Mouse (Mus musculus) kidney, embryonic 14.5 days (tissue): ENCODE data around the gene Samd4. TPM values are rescaled to one million over a fixed set of nuclear protein-coding genes. Genes with fewer than 3 reads are reported as not detected.

Experiments used
- ATAC-seq: fragments of 200-750 bp; cut with Nextera tagmentation; 2 replicates; pipeline ENCODE4 v1.8.0; 2017; ENCODE audit warnings: moderate number of reproducible peaks, mild to moderate bottlenecking, moderate TSS enrichment, moderate library complexity; ENCODE audit not compliant: low FRiP score, low TSS enrichment
- H3K27ac ChIP-seq: fragments of 300-500 bp; sonication (generic); 2 replicates; pipeline ENCODE4 v1.5.1; 2014; ENCODE audit warnings: low read depth, mild to moderate bottlenecking, low read length, moderate library complexity, mixed read lengths
- H3K27me3 ChIP-seq: fragments of 300-500 bp; sonication (generic); 2 replicates; pipeline ENCODE4 v1.6.1; 2014; ENCODE audit warnings: mild to moderate bottlenecking, low read length; ENCODE audit not compliant: control insufficient read depth, insufficient read depth
- H3K36me3 ChIP-seq: fragments of 300-500 bp; sonication (generic); 2 replicates; pipeline ENCODE4 v1.6.1; 2014; ENCODE audit warnings: low read length, mixed read lengths; ENCODE audit not compliant: control insufficient read depth, insufficient read depth
- H3K4me1 ChIP-seq: fragments of 300-500 bp; sonication (generic); 2 replicates; pipeline ENCODE4 v1.6.1; 2014; ENCODE audit warnings: low read length, mixed read lengths; ENCODE audit not compliant: control insufficient read depth, insufficient read depth
- H3K4me2 ChIP-seq: fragments of 300-500 bp; sonication (generic); replicated peaks from 2 replicates; pipeline ENCODE4 v1.6.1; 2014; ENCODE audit warnings: low read depth, mild to moderate bottlenecking, low read length
- H3K4me3 ChIP-seq: fragments of 300-500 bp; sonication (generic); 2 replicates; pipeline ENCODE4 v1.5.1; 2014; ENCODE audit warnings: mild to moderate bottlenecking, low read length
- H3K9ac ChIP-seq: fragments of 300-500 bp; sonication (generic); 2 replicates; pipeline ENCODE4 v1.6.1; 2014; ENCODE audit warnings: low read depth, mild to moderate bottlenecking, low read length, moderate library complexity
- H3K9me3 ChIP-seq: fragments of 300-500 bp; sonication (generic); 2 replicates; pipeline ENCODE4 v1.6.1; 2016; ENCODE audit warnings: low read length; ENCODE audit not compliant: control insufficient read depth
- WGBS: fragments of 180-500 bp; shearing (Covaris S2); extraction: QIAGEN DNeasy Blood & Tissue Kit; methylation state at CpG from one replicate; pipeline ENCODE4 v1.1.7; 2014; 5-methylcytosine and 5-hydroxymethylcytosine counted together
- microRNA-seq: library from miRNA; unstranded; fragments of <30 nt; microRNA quantifications from one replicate; pipeline ENCODE4, GENCODE M21; 2016
- polyA plus RNA-seq: library from polyadenylated mRNA; unstranded; fragments of >200 nt; fragmentation: Nextera tagmentation; extraction: Ambion mirVana; gene quantifications from 2 replicates; pipeline ENCODE4 v1.2.1, GENCODE M21; 2014

The Samd4 gene
- polyA plus RNA-seq, 1 experiment from 2014 or later: 2.6 TPM

DNA sequence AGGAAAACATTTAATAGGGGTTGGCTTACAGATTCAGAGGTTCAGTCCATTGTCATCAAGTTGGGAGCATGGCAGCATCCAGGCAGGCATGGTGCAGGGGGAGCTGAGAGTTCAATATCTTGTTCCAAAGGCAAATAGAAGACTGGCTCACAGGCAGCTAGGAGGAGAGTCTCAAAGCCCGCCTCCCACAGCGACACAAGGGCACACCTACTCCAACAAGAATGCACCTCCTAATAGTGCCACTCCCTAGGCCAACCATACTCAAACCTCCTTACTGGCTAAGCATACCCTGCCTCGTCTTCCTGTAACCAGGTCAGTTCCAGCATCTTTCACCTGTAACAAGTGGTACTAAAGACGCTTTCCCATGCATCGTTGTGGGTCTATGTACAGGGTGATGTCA is 245.3 kb downstream of the Samd4 start:
- Histone ChIP-seq H3K36me3 (no peaks in the 10 kb centered on the region), H3K4me2 (no peak overlapping the region), H3K9ac (no peak overlapping the region), H3K27me3 (no peaks in the 10 kb centered on the region), H3K4me3 (no peak overlapping the region), H3K4me1 (no peaks in the 10 kb centered on the region), H3K9me3 (no peaks in the 10 kb centered on the region), H3K27ac (no peak overlapping the region)
- WGBS: 83% methylated on average over 5 of the region's 5 CpGs
- ATAC-seq: no peak

- Histone ChIP-seq H3K36me3 (no peaks in the 10 kb centered on the region), H3K4me2 (no peak overlapping the region), H3K27me3 (no peaks in the 10 kb centered on the region), H3K9me3 (no peaks in the 10 kb centered on the region), H3K4me3 (no peak overlapping the region), H3K27ac (no peak overlapping the region), H3K9ac (no peak overlapping the region), H3K4me1 (no peaks in the 10 kb centered on the region)
- ATAC-seq: no peak
- 68% methylated on average over 10 of the region's 10 CpGs for WGBS
Observed at GRCm38 (mm10) chr14:47133948-47134347, 251.3 kb downstream of the Samd4 start.

- Histone ChIP-seq H3K9me3 (no peaks in the 10 kb centered on the region), H3K27me3 (no peaks in the 10 kb centered on the region), H3K4me1 (no peaks in the 10 kb centered on the region), H3K4me3 (no peak overlapping the region), H3K4me2 (no peak overlapping the region), H3K27ac (no peak overlapping the region), H3K9ac (no peak overlapping the region), H3K36me3 (no peaks in the 10 kb centered on the region)
- 74% methylated on average over 5 of the region's 5 CpGs for WGBS
- ATAC-seq: no peak
Observed at GRCm38 (mm10) chr14:47136637-47137036, 254.0 kb downstream of the Samd4 start.

DNA sequence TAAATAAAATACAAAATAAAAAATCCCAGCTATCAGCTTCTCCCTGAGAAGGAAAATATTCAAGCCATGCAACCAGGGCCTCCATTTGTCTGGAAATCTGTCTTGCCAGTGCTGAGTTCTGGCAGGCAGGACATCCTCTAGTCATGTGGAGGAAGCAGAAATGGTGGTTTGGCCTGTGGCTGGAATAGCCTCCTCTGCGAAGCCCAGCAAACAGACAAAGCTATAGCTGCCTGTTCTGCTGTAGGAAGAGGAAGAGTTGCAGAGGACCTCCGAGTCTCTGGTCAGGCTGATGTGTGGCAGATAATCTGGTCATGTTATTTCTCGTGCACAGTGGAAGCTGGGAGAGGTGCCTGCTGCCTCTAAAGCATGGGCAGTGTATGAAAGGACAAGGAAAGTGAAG is 256.2 kb downstream of the Samd4 start:
- no peak overlapping the region for H3K9ac ChIP-seq
- H3K4me1 ChIP-seq: no peaks in the 10 kb centered on the region
- no peak overlapping the region for H3K4me3 ChIP-seq
- WGBS: 80% methylated on average over 3 of the region's 3 CpGs
- no peaks in the 10 kb centered on the region for H3K9me3 ChIP-seq
- H3K27ac ChIP-seq: no peak overlapping the region
- H3K27me3 ChIP-seq: no peaks in the 10 kb centered on the region
- no peak for ATAC-seq
- H3K36me3 ChIP-seq: no peaks in the 10 kb centered on the region
- no peak overlapping the region for H3K4me2 ChIP-seq

GRCm38 (mm10) chr14:47144326-47144725 is 261.7 kb downstream of the Samd4 start:
- 97% methylated on average over 5 of the region's 5 CpGs for WGBS
- H3K27ac ChIP-seq: no peak overlapping the region
- no peaks in the 10 kb centered on the region for H3K27me3 ChIP-seq
- no peak overlapping the region for H3K4me2 ChIP-seq
- no peaks in the 10 kb centered on the region for H3K4me1 ChIP-seq
- H3K4me3 ChIP-seq: no peak overlapping the region
- H3K9me3 ChIP-seq: no peaks in the 10 kb centered on the region
- ATAC-seq: no peak
- no peak overlapping the region for H3K9ac ChIP-seq
- no peaks in the 10 kb centered on the region for H3K36me3 ChIP-seq

- 88% methylated on average over 6 of the region's 6 CpGs for WGBS
- ATAC-seq: no peak
- Histone ChIP-seq H3K36me3 (no peaks in the 10 kb centered on the region), H3K27ac (no peak overlapping the region), H3K9me3 (no peaks in the 10 kb centered on the region), H3K27me3 (no peaks in the 10 kb centered on the region), H3K4me2 (no peak overlapping the region), H3K4me1 (no peaks in the 10 kb centered on the region), H3K9ac (no peak overlapping the region), H3K4me3 (no peak overlapping the region)
Observed at GRCm38 (mm10) chr14:47151306-47151705, 268.7 kb downstream of the Samd4 start.

DNA sequence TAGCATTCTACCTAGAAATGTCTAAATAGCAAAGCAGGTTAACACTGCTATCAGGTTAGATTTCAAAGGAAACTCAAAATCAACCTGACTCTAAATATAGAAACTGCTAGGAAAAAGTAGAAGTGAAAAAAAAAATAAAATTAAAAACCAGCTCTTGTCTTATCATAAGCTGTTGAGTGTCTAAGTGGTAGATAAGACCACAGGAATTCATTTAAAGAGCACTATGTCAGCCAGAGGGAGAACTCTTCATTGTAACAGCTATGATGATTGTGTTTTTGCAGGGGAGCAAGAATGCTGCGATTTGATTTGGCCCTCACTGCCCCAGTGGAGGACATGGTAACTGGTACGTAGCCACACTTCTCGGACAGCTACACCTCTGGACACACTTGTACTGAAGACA is 271.6 kb downstream of the Samd4 start:
- ATAC-seq: no peak
- H3K4me2 ChIP-seq: no peak overlapping the region
- no peak overlapping the region for H3K4me3 ChIP-seq
- 85% methylated on average over 3 of the region's 3 CpGs for WGBS
- no peaks in the 10 kb centered on the region for H3K4me1 ChIP-seq
- H3K9me3 ChIP-seq: no peaks in the 10 kb centered on the region
- no peak overlapping the region for H3K9ac ChIP-seq
- H3K27me3 ChIP-seq: no peaks in the 10 kb centered on the region
- no peaks in the 10 kb centered on the region for H3K36me3 ChIP-seq
- H3K27ac ChIP-seq: no peak overlapping the region

Small RNAs within 50 kb of the gene (microRNA-seq; reads per million reads assigned to microRNA genes)
- 3.8 reads per million, percentile 15 among the genes with 10 or more reads in this experiment for gene Mir378c

Other genes starting within 250 kb of the Samd4 start
- gene Cdkn3, start 122.3 kb upstream of the Samd4 start, polyA plus RNA-seq: 48.1 and 63.2 TPM in 2 replicates
- gene Cnih1, start 94.4 kb upstream of the Samd4 start, polyA plus RNA-seq: 206 and 209 TPM in 2 replicates
- gene Gmfb, start 60.6 kb upstream of the Samd4 start, polyA plus RNA-seq: 53.8 and 89.9 TPM in 2 replicates
- gene Cgrrf1, start 50.7 kb upstream of the Samd4 start, polyA plus RNA-seq: 30.6 and 38.6 TPM in 2 replicates